Mouse (Mus musculus): ENCODE results near the gene Raf1.
"Not testable (repeated sequence)": the region's sequence is repeated elsewhere in the genome, so short reads cannot be mapped to it uniquely, and the experiment has no call there.

Gene Raf1

DNA sequence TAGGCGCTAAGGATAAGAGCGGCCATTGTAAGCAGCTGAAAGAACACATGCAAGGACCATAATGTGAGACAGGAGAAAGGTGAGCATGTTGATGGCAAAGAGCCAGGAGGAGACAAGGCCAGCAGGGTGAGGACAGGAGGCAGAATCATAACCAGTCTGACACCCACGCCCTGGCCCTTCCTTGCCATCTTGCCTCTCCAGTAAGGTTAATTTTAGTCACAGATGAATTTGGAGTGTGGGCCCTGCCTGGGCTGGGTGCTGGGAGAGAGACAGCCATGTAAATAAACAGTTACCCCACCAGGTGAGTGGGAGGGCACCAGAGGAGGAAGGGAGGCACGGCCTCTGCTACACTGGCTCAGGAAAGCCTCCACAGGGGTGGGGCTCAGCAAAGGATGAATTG lies 4.6 kb upstream of the Raf1 start:
- no peak for DNase-seq (ENCODE audit: low spot score in 2 of 2)

DNA sequence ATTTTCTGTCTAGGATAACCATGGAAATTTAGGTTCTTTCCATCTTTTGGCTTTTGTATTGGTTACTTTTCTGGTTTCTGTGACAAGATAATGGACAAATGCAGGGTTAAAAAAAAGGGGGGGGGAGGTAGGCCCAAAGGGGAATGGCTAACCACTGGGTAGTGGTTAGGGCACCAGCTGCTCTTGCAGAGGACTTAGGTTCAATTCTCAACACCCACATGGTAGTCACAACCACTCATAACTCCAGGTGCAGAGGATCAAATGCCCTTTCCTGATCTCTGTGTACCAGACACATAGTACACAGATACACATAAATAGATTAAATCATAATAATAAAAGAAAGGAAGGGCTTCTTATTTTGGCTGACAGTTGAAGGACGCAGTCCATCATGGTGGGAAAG lies 1.6 kb upstream of the Raf1 start:
- DNase-seq (ENCODE audit: low spot score in 2 of 2) = no peak

DNA sequence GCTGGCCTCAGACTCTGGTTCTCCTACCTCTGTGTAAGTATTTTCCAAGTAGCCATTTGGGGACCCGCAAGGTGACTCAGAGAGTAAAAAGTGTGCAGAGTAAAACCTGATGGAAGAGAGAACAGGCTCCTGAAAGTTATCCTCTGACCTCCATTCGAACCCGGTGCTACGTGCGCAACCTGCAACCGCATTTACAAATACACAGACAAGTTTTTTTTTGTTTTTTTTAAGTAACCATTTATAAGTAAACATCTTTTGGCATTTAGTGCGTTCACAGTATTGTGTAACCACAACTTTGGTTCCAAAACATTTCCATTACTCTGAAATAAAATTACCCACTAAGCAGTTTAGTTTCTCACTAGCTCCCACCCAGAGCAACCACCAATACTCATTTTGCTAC lies 1.0 kb upstream of the Raf1 start:
- no peak for DNase-seq (ENCODE audit: low spot score in 2 of 2)

DNA sequence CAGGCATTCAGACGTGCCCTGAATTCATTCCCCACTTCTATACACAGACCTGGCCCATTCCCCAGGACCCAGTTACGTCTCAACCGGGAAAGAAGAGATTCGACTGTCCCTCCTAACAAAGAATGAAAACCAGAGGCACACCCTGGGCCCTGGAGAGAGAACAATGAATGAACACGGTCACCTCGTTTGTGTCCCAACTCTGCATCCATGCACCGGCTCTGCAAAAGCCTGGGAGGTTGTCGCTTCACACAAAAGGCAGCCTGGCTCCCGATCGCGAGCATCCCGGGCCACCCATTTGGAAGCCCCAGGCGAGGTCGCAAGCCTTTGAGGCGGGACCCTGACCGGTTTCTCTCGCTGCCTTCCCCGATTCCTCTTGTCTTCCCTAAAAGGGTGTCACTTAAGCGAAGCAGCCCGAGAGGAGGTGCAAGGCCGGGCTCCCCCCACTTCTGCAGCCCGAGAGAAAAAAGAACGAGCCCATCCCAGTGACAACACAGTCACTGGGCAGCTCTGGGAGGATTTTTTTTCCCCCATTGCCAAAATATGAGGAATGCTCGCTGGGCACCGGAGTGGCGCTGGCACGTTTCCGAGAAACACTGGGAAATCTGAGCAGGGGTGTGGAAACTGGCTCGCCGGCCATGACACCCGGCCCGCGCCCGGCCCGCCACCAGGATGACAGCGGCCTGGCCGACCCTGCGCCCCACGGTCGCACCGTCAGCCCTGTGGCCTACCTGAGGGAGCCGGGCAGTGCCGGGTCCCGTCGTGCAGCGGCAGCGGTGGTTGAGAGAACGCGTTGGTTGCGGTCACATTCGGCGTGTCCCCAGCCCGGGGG lies 713 bp downstream of the Raf1 start:
- DNase-seq (ENCODE audit: low spot score in 2 of 2) = peak; percentile 54 to 77

DNA sequence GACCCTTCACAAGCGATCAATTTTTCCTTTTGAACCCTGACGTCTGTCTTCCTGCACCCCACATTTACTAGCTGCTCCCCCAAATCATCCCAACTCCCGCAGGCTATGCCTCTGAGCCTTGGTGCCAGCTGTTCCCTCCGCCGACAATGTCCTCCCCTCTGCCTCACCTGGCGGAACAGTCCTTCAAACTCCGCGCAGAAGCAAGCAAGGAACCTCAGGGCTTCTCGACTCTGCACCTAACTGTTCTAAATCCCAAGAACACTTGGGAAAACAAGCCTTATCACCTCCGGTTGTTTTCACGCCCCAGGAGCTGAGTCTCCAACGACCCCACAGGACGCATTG lies 1.3 kb downstream of the Raf1 start:
- DNase-seq (ENCODE audit: low spot score in 2 of 2) = no peak

DNA sequence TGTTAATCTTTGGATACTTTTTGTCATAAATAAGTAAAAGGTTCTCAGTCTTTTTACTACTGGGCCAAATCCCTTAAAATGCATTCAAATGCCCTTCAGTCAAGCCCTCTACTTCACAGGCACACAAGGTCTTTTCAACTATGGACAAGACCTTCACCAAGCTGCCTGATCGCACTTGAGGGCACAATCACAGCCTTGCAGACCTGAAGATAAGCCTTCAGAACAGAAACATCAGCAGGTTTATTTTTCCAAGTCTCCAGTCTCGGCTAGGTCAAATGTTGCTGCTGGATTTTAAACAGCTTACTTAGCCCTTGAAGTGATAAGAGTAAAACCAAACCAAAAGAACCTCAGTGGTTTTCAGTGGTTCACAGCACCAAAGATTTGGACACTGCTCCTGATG lies 2.1 kb downstream of the Raf1 start:
- DNase-seq (ENCODE audit: low spot score in 2 of 2) = no peak

DNA sequence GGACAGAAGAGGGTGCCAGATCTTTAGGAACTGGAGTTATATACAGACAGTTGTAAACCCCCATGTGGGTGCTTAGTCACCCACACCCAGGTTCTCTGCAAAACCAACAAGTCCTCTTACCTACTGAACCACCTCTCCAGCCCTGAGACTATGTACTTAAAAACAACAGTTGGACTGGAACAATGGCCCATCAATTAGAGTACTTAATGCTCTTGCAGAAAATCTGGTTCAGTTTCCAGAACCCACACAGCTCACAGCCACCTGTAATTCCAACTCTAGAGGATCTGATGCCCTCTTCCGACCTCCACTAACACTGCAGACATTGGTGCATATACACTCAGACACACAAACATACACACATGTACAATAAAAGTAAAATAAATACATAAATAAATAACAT lies 3.7 kb downstream of the Raf1 start:
- no peak for DNase-seq (ENCODE audit: low spot score in 2 of 2)

DNA sequence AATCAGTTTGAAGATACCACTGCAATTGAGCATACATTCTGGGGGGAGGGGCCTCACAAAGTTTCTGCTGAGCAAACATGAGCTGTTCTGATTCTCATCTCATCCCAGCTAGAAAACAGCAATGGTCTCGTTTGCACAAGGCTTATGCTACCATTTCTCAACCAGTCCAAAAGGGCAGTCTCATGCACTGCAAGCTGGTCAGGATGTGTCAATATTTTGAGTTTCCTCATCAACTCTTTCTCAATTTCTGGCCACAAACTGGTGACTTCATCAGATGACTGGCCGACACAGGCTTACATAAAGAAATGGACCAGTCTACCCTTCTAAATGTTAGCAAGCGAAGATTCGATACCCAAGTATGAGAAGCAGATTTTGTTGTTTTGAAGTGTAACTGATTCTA lies 9.8 kb downstream of the Raf1 start:
- peak in 1 of 2 experiments; percentile 22 for DNase-seq (ENCODE audit: low spot score in 2 of 2)

DNA sequence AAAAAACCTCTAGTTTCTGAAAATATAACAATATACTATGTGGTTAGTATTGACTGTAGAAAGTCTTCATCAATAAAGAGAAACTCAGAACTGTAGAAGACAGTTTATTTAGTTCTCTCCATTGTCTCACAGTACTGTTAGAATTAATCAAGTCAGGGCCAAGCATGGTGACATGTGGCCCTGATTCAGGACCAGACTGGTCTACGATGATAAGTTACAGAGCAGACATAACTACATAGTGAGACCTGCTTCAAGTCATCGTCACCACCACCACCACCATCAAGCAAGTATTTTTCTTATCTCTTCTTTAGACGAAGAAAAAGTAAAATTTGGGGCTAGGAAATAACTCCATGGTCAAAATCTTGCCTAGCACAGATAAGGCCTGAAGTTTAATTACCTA lies 12.2 kb downstream of the Raf1 start:
- DNase-seq (ENCODE audit: low spot score in 2 of 2) = no peak

DNA sequence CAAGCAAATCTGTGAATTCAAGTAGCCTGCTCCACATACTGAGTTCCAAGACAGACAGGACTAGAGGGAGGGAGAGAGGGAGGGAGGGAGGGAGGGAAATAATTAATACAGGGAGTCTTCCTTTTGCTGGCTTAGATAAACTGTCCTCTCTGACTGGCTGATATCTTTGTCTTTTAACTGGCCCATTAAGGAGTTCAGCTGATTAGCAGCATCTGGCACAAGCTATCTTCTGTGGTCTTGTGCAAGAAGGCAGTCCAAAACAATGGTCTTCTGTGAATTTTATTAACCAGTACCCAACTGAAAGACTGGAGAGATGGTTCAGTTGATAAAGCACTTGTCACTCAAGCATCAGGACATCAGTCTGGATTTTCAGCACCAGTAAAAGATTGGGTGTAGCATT lies 17.6 kb downstream of the Raf1 start:
- no peak for DNase-seq (ENCODE audit: low spot score in 2 of 2)

DNA sequence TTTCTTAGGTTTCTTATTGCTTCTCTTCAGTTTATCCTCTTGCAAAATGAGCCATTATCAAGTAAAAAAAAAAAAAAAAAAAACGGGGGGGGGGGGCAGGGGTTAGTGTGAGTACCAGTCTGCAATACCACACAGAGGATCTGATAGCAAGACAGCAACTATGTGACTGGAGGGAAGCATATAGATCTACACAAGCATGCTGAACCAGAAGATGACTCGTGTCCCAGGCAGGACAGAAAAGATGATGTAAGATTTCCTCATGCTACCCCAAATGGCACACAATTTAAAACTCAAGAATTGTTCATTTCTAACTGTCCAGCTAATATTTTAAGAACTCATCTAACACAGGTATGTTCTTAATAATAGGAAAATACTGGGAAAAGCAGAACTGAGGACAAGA lies 22.5 kb downstream of the Raf1 start:
- DNase-seq (ENCODE audit: low spot score in 2 of 2) = no peak

DNA sequence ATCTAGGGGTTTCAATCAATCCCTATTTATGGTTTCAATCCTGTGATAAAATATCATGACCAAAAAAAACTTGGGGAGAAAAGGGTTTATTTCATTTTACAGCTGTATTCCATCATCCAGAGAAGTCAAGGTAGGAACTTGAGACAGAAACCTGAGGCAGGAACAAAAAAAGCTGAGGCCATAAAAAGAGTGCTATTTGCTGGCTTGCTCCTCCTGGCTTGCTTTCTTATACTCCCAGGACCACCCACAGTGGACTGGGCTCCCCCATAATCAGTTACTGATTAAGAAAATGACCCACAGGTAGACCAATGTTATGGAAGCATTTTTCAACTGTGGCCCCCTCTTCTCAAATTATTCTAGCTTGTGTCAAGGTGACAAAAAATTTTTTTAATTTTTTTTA lies 24.7 kb downstream of the Raf1 start:
- DNase-seq (ENCODE audit: low spot score in 2 of 2) = no peak

DNA sequence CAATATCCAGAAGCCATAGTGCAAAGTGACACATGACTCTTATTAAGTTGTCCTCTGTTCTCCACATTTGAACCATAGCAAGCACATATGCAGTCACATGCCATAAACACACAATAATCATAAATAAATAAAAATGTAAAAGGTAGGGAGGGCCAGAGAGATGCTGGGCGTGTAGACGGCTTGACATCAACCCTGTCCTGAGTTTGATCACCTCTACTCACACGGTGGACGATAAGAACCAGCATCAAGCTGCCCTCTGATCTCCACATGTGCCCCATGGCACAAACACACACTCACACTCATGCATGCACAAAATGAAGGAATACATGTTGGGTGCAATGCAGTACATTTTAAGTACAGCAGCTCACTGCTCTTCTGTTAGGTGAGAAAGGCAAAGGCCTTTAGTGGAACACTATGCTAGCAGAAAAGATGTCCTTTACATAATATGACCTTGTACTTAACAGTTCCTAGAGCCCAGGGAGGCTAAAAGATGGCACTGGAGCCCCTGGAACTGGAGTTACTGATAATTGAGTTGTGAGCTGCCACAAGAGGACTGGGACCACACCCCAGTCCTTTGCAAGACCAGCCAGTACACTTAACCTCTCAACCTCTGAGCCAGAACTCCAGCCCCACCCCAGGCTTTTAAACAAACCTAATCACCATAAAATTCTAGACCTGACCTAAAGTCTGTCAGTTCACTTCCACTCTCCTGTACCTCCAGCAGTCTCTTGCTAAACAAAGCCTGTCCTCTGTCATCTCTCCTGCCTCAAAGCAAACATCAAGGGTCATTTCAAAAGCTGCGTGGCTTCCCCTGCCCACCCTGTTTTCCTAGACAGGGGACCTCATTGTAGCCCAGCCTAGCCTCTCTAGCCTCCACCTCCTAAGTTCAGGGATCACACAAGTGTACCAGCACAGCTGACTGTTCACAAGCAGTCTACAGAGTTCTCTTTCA lies 25.7 kb downstream of the Raf1 start:
- peak in 1 of 2 experiments; percentile 39 for DNase-seq (ENCODE audit: low spot score in 2 of 2)

DNA sequence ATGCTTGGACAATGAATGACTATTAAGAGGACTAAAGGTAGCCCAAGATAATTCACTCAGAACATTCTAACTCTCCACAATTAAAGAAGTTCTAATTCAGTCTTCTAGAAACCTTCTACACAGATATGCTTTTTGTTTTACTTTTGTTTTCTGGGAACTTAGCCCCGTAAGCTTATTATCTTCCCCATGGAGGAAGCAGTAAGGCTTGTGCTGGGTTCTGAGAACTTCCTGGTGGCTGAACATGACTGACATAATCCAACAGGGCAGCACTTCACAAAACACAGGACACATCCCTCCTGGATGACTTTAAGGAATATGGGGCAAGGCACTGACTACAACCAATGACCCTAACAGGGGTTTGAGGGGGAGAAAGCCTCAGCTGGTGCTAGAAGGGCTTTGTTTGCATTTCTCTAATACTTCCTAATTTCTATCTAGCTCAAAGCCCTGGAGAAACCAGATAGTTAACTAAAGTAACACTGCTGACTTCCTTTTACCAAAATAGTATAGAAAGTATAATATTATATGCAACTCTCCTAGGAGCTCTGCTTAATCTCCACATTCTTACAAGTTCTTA lies 26.6 kb downstream of the Raf1 start:
- DNase-seq (ENCODE audit: low spot score in 2 of 2) = no peak

DNA sequence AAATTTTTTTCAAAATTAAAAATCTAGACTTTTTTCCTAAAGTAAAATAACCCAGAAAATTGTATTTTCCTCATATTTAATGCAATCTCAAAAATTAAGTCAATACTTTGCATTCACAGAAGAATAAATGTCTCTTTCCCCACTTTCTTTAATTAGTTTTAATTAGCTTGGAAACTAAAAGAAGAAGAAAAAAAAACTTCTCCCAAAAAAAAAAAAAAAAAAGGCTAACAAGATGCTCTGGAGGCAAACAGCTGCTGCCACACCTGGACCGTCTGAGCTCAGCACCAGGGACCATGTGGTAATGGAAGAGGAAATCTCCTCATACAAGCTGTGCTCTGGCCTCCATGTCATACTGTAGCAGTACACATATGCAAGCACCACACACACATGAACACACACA lies 33.1 kb downstream of the Raf1 start:
- DNase-seq (ENCODE audit: low spot score in 2 of 2) = no peak

DNA sequence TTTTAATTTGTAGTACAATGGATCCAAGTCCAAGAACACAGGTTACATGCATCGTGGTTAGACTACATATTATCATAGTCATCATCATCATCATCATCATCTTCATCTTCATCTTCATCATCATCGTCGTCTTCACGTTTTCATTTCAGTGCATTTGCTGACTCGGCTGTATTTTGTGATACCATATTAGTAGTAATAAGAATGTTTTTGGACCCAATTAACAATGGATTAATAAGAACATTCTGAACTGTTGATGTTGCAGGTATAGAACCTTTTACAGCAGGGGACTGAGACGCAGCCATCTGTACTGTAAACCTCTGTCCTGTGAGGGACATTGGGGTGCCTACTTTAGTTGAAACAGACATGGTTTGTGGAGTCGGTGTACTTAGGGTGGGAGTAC lies 38.2 kb downstream of the Raf1 start:
- DNase-seq (ENCODE audit: low spot score in 2 of 2) = not testable (repeated sequence)

DNA sequence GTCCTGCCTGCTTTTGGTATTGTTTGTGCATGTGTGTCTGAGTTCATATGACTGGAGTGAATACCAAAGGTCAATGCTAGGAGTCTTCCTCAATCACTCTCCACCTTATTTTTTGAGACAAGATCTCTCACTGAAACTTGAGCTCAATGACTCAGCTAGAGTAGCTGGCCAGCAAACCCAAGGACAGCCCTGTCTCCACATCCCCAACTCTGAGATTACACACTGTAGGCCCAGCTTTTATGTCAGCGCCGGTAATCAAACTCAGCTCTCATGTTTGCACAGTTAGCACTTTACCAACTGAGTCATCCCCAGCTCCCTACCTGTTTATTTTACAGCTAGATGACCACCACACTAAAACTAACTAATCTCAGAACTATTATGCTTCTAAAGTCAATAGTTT lies 42.4 kb downstream of the Raf1 start:
- no peak for DNase-seq (ENCODE audit: low spot score in 2 of 2)

DNA sequence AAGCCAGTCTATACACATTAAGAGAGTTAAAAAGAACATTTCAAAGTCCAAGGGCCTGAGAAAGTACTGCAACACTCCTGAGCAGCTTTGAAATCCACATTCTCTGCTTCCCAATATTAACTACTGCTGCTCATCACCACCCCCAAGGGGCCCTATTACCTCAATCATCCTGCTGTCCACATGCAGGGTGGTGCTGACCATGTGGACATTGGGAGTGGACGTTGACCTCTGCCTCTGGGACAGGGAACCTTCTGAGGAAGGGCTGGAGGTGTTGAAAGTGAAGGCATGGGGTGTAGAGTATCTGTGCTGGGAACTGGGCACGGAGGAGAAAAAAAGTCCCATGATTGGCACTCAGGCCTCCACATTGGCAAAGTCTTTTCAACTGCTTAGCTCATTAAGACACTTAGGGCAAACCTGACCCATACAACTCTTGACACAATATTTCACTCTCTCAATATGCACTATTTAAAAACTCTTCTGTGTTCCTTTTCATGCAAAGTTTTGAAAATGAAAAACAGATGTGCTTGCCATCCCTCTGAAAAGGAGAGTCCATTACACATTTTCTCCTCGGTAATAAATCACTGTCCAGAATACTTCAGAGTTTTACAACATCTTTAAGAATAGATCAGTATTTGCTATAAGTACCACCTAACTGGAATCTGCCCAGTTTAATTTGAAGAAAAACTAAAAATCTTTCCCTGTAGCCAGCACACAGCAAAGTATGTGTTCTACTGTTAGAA lies 45.2 kb downstream of the Raf1 start:
- DNase-seq (ENCODE audit: low spot score in 2 of 2) = no peak

DNA sequence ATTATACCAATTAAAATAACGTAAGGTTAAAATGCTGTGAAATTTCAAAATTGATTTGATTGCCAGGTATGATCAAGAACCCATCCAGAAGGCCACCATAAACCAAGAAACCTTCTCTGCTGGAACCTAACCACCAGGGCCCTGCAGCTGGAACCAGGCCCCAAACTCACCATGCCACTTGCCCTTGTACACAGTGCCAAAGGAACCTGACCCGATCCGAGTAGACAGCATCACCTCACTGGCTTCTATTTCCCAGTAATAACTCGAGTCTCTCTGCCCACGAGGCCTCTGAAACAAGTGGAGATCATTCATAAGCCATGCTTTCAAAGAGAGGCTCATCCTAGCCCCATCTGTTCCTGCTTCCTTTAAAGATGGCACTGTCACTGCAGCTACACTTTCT lies 50.3 kb downstream of the Raf1 start:
- DNase-seq (ENCODE audit: low spot score in 2 of 2) = no peak

DNA sequence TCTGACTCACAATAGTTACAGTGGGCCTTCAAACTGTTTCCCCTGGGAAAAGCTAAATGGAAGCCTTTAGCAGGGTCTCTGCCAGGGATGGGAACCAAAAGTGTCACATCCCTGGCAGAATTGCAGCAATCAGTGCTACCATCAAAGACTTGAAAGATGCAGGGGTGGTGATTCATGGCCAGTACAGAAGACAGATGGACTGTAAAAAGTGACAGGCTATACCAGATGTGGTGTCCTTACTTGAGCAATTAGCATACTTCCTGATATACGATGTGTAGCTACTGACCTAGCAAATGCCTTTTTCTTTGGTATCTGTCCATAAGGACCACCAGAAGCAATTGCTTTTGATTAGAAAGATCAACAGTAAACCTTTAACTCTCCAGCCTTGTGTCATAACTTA lies 55.5 kb downstream of the Raf1 start:
- no peak for DNase-seq (ENCODE audit: low spot score in 2 of 2)

DNA sequence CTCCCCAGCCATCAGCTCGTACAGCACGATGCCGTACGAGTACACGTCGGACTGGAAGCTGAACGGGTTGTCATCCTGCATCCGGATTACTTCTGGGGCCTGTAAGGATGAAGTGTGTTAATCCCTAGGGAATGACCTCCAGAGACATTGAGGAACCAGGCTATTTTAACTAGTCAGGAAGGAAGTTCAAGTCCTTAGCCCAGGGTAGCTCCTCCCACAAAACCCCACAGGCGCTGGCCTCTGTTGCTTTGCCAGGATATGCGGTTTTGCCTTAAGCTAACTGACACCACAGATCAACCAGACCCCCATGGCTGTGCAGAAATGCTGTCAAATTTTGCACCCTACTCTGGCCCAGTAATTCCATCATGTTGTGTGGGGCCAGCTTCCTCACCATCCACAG lies 56.6 kb downstream of the Raf1 start:
- no peak for DNase-seq (ENCODE audit: low spot score in 2 of 2)

DNA sequence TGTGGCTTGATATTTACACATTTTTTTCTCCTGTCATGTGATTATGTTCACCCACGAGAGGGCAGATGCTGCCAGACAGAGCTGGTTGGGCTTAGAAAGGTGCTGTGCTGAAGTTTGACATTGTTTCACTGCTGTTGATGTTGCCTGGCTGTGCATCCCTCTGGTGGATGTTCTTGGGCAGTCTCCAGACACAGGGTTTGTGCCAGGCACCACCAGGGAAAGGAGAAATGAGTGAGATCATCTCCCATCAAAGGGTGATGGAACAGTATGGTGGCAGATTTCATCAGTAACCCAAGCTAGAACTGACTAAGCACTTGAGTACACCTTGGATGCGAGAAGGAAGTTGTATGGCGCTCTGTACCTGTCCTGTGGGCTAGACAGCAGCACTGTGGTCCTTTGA lies 60.5 kb downstream of the Raf1 start:
- no peak for DNase-seq (ENCODE audit: low spot score in 2 of 2)
